Mouse (Mus musculus) heart, embryonic 12.5 days (tissue): ENCODE data around the gene Itgb2l. TPM values are rescaled to one million over a fixed set of nuclear protein-coding genes. Genes with fewer than 3 reads are reported as not detected.

Experiments
- ATAC-seq: fragments of 200-750 bp; cut with Nextera tagmentation; 2 replicates; pipeline ENCODE4 v1.8.0; 2017; ENCODE audit warnings: moderate TSS enrichment, moderate library complexity; ENCODE audit not compliant: insufficient number of reproducible peaks, low FRiP score
- H3K27ac ChIP-seq: fragments of 300-500 bp; sonication (generic); 2 replicates; pipeline ENCODE4 v1.5.1; 2016; ENCODE audit warnings: mild to moderate bottlenecking, moderate library complexity; ENCODE audit not compliant: poor library complexity, severe bottlenecking
- H3K27me3 ChIP-seq: fragments of 300-500 bp; sonication (generic); replicated peaks from 2 replicates; pipeline ENCODE4 v1.6.1; 2016; ENCODE audit warnings: mild to moderate bottlenecking, moderate library complexity
- H3K36me3 ChIP-seq: fragments of 300-500 bp; sonication (generic); 2 replicates; pipeline ENCODE4 v1.6.1; 2016; ENCODE audit warnings: mild to moderate bottlenecking, moderate library complexity
- H3K4me1 ChIP-seq: fragments of 300-500 bp; sonication (generic); replicated peaks from 2 replicates; pipeline ENCODE4 v1.6.1; 2016; ENCODE audit warnings: mild to moderate bottlenecking
- H3K4me2 ChIP-seq: fragments of 300-500 bp; sonication (generic); 2 replicates; pipeline ENCODE4 v1.6.1; 2016; ENCODE audit warnings: mild to moderate bottlenecking, moderate library complexity
- H3K4me3 ChIP-seq: fragments of 300-500 bp; sonication (generic); 2 replicates; pipeline ENCODE4 v1.5.1; 2016; ENCODE audit warnings: mild to moderate bottlenecking
- H3K9ac ChIP-seq: fragments of 300-500 bp; sonication (generic); 2 replicates; pipeline ENCODE4 v1.6.1; 2016; ENCODE audit warnings: mild to moderate bottlenecking, moderate library complexity
- H3K9me3 ChIP-seq: fragments of 300-500 bp; sonication (generic); replicated peaks from 2 replicates; pipeline ENCODE4 v1.6.1; 2016; ENCODE audit warnings: mild to moderate bottlenecking, moderate library complexity
- WGBS: fragments of 180-500 bp; shearing (Covaris S2); methylation state at CpG from one replicate; pipeline ENCODE4 v1.1.7; 2016; 5-methylcytosine and 5-hydroxymethylcytosine counted together
- polyA plus RNA-seq: library from polyadenylated mRNA; unstranded; fragments of >200 nt; fragmentation: Nextera tagmentation; extraction: Ambion mirVana; gene quantifications from 2 replicates; pipeline ENCODE4 v1.2.1, GENCODE M21; 2016

The Itgb2l gene
- polyA plus RNA-seq, 1 experiment from 2014 or later = not detected

DNA sequence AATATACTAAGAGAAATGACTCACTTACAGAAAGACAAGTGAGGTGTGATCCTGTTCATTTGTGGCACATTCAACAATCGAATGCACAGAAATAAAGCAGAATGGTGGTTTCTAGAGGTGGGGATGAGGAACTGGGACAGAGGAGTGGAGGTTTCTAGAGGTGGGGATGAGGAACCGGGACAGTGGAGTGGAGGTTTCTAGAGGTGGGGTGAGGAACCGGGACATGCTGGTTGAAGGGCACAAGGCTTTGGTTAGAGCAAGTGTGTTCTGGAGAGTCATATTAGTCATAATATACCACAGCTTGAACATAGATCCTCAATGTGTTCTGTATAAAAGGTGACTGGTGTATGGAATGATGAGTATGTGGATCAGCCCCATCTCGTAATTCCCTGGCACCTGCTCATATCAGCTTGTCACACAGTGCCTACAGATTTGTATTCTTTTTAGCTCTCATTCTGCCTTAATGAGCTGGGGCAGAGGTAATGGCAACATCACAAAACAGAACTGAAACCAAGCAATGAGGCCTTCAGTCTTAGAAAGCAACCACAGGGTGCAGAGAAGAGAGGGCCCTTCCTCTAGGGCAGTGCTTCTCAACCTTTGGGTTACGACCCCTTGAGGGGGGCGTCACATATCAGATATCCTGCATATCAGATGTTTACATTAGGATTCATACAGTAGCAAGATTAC is 55.6 kb downstream of the Itgb2l start:
- H3K4me3 ChIP-seq = no peak overlapping the region
- no peaks in the 10 kb centered on the region for H3K36me3 ChIP-seq
- no peak overlapping the region for H3K4me2 ChIP-seq
- no peak for ATAC-seq
- no peak overlapping the region for H3K27ac ChIP-seq
- no peak overlapping the region for H3K9ac ChIP-seq
- 80% methylated on average over 6 of the region's 6 CpGs for WGBS
- H3K4me1 ChIP-seq = no peaks in the 10 kb centered on the region
- H3K27me3 ChIP-seq = no peaks in the 10 kb centered on the region
- peaks cover 3% of the 10 kb centered on the region; the same call in 1 of the 2 replicates for H3K9me3 ChIP-seq

DNA sequence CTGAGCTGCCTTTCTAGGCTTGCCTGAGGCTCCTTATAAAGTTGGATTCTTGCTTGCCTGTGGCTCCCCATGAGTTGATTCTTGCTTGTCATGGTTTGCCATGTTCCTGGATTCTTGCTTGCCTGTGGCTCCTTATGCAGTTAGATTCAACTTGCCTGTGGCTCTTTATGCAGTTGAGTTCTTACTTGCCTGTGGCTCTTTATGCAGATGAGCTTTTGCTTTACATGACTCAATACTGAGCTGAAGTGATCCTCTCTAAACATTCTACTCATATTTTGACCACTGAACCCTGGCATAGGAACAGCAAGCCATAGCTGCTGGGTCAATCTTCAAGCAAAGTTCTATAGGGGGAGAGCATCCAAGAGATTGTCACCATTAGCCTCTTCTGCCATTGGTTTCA is 58.7 kb downstream of the Itgb2l start:
- H3K4me3 ChIP-seq = no peak overlapping the region
- no peak overlapping the region for H3K27ac ChIP-seq
- no peak overlapping the region for H3K4me2 ChIP-seq
- no peaks in the 10 kb centered on the region for H3K4me1 ChIP-seq
- no peaks in the 10 kb centered on the region for H3K27me3 ChIP-seq
- no peaks in the 10 kb centered on the region for H3K36me3 ChIP-seq
- ATAC-seq = no peak
- H3K9me3 ChIP-seq = peaks cover 3% of the 10 kb centered on the region; the same call in 1 of the 2 replicates
- H3K9ac ChIP-seq = no peak overlapping the region

DNA sequence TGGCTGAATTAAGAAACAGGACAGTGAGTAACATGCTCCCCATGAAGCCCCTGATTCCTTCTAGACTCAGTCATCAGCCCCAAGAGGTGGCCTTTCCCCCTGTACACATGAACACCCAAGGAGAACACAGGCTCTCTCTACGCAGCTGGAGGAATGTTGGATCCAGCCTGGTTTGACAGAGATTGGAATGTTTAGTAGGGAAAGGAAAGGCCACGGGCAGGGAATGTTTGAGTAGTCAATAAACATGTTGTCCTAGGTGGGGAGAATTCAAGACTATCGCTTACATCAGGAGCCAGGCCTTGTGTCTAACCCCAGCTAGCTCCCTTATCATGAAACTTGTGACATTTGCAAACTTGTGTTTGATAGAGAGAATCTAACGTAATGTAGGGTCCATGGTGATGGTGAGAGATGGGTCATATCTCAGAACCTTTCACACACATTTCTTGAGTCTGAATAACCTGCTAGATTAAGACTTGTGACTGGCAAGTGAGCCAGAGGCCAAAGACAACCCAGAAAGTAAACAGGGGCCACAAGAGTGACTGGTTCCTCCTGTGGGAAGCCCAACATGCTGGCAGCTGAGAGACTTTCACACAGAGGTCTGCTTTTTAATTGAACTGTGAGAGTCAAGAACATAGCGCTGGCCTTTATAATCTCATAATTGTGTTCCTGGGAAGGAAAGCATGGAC is 60.8 kb downstream of the Itgb2l start:
- Histone ChIP-seq H3K4me1 (no peaks in the 10 kb centered on the region), H3K9me3 (peaks cover 3% of the 10 kb centered on the region; the same call in 1 of the 2 replicates), H3K4me2 (no peak overlapping the region), H3K36me3 (no peaks in the 10 kb centered on the region), H3K9ac (no peak overlapping the region), H3K27me3 (no peaks in the 10 kb centered on the region), H3K27ac (no peak overlapping the region), H3K4me3 (no peak overlapping the region)
- whole genome bisulfite sequencing = 73% methylated on average over 5 of the region's 5 CpGs
- no peak for ATAC-seq

DNA sequence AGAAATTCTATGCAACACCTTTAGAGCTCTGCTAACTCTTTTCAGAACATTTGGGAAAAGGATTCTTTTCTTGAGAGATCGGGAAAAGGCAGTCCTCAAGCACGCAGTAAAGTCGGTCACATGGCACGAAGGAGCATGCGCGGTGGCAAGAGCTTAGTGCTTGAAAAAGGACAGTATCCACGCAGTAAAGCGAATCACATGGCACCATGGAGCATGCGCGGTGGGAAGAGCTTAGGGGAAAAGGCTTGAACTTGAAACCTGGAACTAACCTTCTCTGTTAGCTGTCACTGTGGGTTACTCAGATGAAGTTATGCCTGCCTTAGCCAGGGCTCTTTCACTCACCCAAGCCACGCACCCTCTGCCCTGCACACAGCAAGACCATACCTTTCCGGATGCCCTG is 62.0 kb downstream of the Itgb2l start:
- ATAC-seq = no peak
- no peak overlapping the region for H3K4me3 ChIP-seq

DNA sequence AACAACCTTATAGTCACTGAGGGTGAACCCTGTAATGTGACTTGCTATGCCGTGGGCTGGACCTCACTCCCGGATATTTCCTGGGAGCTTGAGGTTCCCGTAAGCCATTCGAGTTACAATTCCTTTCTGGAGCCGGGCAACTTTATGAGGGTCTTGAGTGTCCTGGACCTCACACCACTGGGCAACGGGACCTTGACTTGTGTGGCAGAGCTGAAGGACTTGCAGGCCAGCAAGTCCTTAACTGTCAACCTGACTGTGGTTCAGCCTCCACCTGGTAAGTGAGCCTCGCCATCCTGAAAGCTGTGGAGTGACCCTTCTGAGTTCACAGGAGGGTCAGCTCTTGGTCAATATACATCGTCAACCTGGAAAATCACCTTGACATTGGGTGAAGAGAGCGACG is 65.3 kb downstream of the Itgb2l start:
- no peak for ATAC-seq
- Histone ChIP-seq H3K4me1 (0 out of 2 replicates have a peak, but pooled peaks cover 2% of the 10 kb centered on the region), H3K9me3 (0 out of 2 replicates have a peak, but pooled peaks cover 3% of the 10 kb centered on the region), H3K9ac (no peak overlapping the region), H3K27ac (no peak overlapping the region), H3K36me3 (no peaks in the 10 kb centered on the region), H3K27me3 (no peaks in the 10 kb centered on the region), H3K4me3 (no peak overlapping the region), H3K4me2 (no peak overlapping the region)
- WGBS = 86% methylated on average over 10 of the region's 10 CpGs

More for the DNA sequence above, 62.0 kb downstream of the Itgb2l start:
- Histone ChIP-seq H3K9me3 (peaks cover 3% of the 10 kb centered on the region; the same call in 1 of the 2 replicates), H3K36me3 (no peaks in the 10 kb centered on the region), H3K9ac (no peak overlapping the region), H3K27ac (no peak overlapping the region), H3K4me2 (no peak overlapping the region), H3K4me1 (no peaks in the 10 kb centered on the region), H3K27me3 (no peaks in the 10 kb centered on the region)
- WGBS = 87% methylated on average over 12 of the region's 12 CpGs

DNA sequence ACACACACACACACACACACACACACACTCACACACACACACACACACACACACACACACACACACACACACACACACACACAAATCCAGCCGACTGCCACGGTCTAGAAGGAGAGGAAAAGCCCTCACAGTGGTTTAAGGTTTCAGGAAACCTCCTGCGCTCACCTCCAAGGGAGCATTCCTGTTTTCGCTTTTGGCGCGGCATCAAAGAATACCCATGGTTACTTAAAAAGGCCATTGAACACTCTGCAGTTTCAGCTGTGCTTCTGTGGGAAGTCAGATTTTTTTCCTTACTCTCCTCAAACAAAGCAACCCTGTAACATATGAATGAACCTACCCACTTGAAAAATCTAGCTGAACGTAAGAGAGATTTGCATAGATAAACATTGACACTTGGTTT is 67.1 kb downstream of the Itgb2l start:
- Histone ChIP-seq H3K4me2 (no peak overlapping the region), H3K4me1 (peaks cover 10% of the 10 kb centered on the region; the same call in 1 of the 2 replicates), H3K4me3 (no peak overlapping the region), H3K27ac (no peak overlapping the region), H3K27me3 (no peaks in the 10 kb centered on the region), H3K36me3 (no peaks in the 10 kb centered on the region), H3K9ac (no peak overlapping the region), H3K9me3 (0 out of 2 replicates have a peak, but pooled peaks cover 3% of the 10 kb centered on the region)
- WGBS = 38% methylated on average over 7 of the region's 7 CpGs
- no peak for ATAC-seq

DNA sequence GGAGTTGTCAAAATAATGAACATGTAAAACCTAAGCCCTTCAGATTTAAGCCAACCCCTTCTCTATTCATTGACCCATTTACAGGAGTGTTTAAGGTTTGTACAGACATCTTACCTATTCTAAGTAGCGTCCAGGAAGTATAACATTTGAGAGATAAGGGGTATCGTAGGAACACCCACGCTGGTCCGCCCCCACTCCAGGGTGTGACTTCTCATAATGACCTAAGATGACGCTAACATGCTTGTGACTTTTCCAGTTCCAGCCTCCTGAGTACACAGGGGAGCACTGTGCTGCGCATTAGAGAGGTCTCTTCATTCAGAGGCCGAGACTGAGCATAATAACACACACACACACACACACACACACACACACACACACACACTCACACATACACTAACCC is 67.9 kb downstream of the Itgb2l start:
- ATAC-seq = no peak
- H3K27ac ChIP-seq = no peak overlapping the region
- no peaks in the 10 kb centered on the region for H3K36me3 ChIP-seq
- no peak overlapping the region for H3K4me2 ChIP-seq
- 0 out of 2 replicates have a peak, but pooled peaks cover 3% of the 10 kb centered on the region for H3K9me3 ChIP-seq
- no peaks in the 10 kb centered on the region for H3K27me3 ChIP-seq
- no peak overlapping the region for H3K4me3 ChIP-seq
- WGBS = 82% methylated on average over 7 of the region's 7 CpGs
- peaks cover 13% of the 10 kb centered on the region for H3K4me1 ChIP-seq
- no peak overlapping the region for H3K9ac ChIP-seq

DNA sequence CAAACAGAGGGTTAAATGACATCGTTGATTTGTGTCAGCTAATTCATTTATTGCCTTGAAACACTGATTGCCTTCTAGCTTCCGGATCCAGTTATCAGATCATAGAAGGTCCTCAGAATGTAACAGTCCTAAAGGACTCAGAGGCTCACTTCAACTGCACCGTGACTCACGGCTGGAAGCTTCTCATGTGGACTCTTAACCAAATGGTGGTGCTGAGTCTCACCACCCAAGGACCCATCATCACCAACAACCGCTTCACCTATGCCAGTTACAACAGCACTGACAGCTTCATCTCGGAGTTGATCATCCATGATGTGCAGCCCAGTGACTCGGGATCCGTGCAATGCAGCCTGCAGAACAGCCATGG is 70.7 kb downstream of the Itgb2l start:
- no peaks in the 10 kb centered on the region for H3K27me3 ChIP-seq
- H3K4me1 ChIP-seq = peaks cover 20% of the 10 kb centered on the region
- H3K27ac ChIP-seq = no peak overlapping the region
- H3K36me3 ChIP-seq = no peaks in the 10 kb centered on the region
- H3K4me2 ChIP-seq = no peak overlapping the region
- no peak overlapping the region for H3K4me3 ChIP-seq
- no peak for ATAC-seq
- no peak overlapping the region for H3K9ac ChIP-seq
- H3K9me3 ChIP-seq = 0 out of 2 replicates have a peak, but pooled peaks cover 3% of the 10 kb centered on the region
- WGBS = 80% methylated on average over 8 of the region's 8 CpGs

Other genes with a start within 250 kb of the Itgb2l start
- 626 and 648 TPM in 2 replicates for gene Sh3bgr, start 243.2 kb downstream of the Itgb2l start, polyA plus RNA-seq
- 0.05 TPM in 1 of 2 replicates, not detected in the other for gene B3galt5, start 207.8 kb downstream of the Itgb2l start, polyA plus RNA-seq
- gene Pcp4, start 24.0 kb upstream of the Itgb2l start, polyA plus RNA-seq = 1.7 and 2.2 TPM in 2 replicates